Mouse (Mus musculus) liver, postnatal 0 days (tissue): ENCODE measurements around the gene Dgkq.

Source experiments
- CTCF ChIP-seq: sonication (generic); IDR thresholded peaks from 2 replicates; pipeline ENCODE4 v1.5.1; 2016; ENCODE audit warnings: antibody characterized with exemption, low read depth
- EP300 ChIP-seq: IDR thresholded peaks from 2 replicates; pipeline ENCODE4 v1.6.1; 2016; ENCODE audit warnings: antibody characterized with exemption, low read depth, mild to moderate bottlenecking

GRCm38 (mm10) chr5:108689091-108689490 lies 19.6 kb upstream of the Dgkq start:
- TF ChIP-seq CTCF (no peak), EP300 (no peak)
